Mouse (Mus musculus) heart, adult 2 months (tissue): ENCODE results near the gene Kalrn. TPM values are rescaled to one million over a fixed set of nuclear protein-coding genes. Genes with fewer than 3 reads are reported as not detected.

Experiments used
- DNase-seq, 2 experiments: peaks; one replicate each; pipeline ENCODE4 v3.0.0; 2021
- H3K27ac ChIP-seq: fragments of 200-600 bp; 2 replicates; pipeline ENCODE4 v1.8.1; 2022
- H3K27me3 ChIP-seq: fragments of 200-500 bp; 2 replicates; pipeline ENCODE4 v1.6.1; 2012; ENCODE audit warnings: mild to moderate bottlenecking, low read length, inconsistent platforms, mixed read lengths; ENCODE audit not compliant: control insufficient read depth, insufficient read depth
- H3K36me3 ChIP-seq: fragments of 200-500 bp; 2 replicates; pipeline ENCODE4 v1.6.1; 2012; ENCODE audit warnings: low read length, inconsistent platforms; ENCODE audit not compliant: control insufficient read depth, insufficient read depth
- H3K4me1 ChIP-seq: fragments of 200-500 bp; 2 replicates; pipeline ENCODE4 v1.6.1; 2011; ENCODE audit warnings: low read length; ENCODE audit not compliant: control insufficient read depth, insufficient read depth
- H3K4me3 ChIP-seq: fragments of 200-600 bp; 2 replicates; pipeline ENCODE4 v1.8.1; 2022
- H3K79me2 ChIP-seq: fragments of 200-500 bp; replicated peaks from 2 replicates; pipeline ENCODE4 v1.6.1; 2012; ENCODE audit warnings: mild to moderate bottlenecking, inconsistent platforms, low read length, moderate library complexity, mixed read lengths; ENCODE audit not compliant: control insufficient read depth, insufficient read depth
- H3K9ac ChIP-seq: fragments of 200-500 bp; 2 replicates; pipeline ENCODE4 v1.6.1; 2012; ENCODE audit warnings: low read depth, mild to moderate bottlenecking, control low read depth, inconsistent platforms, low read length, mixed read lengths
- CTCF ChIP-seq: fragments of 200-600 bp; IDR thresholded peaks from 2 replicates; pipeline ENCODE4 v1.8.1; 2022; ENCODE audit warnings: antibody characterized with exemption, mild to moderate bottlenecking, moderate library complexity
- EP300 ChIP-seq: fragments of 200-500 bp; IDR thresholded peaks from 2 replicates; pipeline ENCODE4 v1.6.1; 2011; ENCODE audit warnings: low read depth, low read length, control low read depth; ENCODE audit not compliant: insufficient read depth
- POLR2A ChIP-seq: fragments of 200-500 bp; IDR thresholded peaks from 2 replicates; pipeline ENCODE4 v1.6.1; 2011; ENCODE audit warnings: mild to moderate bottlenecking, low read depth, low read length, control low read depth; ENCODE audit not compliant: insufficient read depth
- WGBS: fragments of 180-500 bp; shearing (Covaris S2); methylation state at CpG from one replicate; pipeline ENCODE4 v1.1.7; 2018; 5-methylcytosine and 5-hydroxymethylcytosine counted together
- intact Hi-C: fragments of 180-260 bp; cut with DNase I; formaldehyde crosslinking; loops from one replicate; pipeline ENCODE4 v1.15.1; 2025
- polyA plus RNA-seq: library from polyadenylated mRNA; depleted of rRNA; stranded (reverse); fragments of >200 nt; gene quantifications from 2 replicates; pipeline ENCODE4 v1.2.3, GENCODE M21; 2012
- total RNA-seq, 2 experiments: library from RNA; stranded (reverse); gene quantifications; 2 replicates each; pipeline ENCODE4 v1.2.3; 2021

The Kalrn gene
- total and polyA plus RNA-seq, 3 experiments = 8.2 to 31.8 (median 26.1) TPM

DNA sequence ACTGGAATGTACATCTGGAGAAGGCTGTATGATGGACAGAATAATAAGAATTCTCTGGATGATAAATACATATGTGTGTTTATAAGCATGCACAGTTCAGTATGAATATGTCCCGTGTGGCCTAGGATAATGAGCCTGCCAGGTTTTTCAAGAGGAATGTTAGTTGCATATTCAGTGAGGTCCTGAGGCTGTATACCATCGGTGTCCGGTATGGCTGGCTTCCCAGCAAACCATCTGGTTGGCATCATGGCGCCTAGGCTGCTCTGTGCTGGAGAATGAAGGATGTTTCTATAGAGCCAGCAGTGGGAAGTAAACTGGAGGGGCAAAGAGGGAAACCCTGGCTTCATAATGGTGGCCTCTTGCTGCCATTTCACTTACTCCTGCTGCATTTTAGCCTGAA lies 510.0 kb downstream of the Kalrn start:
- Histone ChIP-seq H3K27ac (no peak overlapping the region), H3K79me2 (no peaks in the 10 kb centered on the region), H3K36me3 (0 out of 2 replicates have a peak, but pooled peaks cover 3% of the 10 kb centered on the region), H3K4me1 (peaks cover 4% of the 10 kb centered on the region; the same call in 1 of the 2 replicates), H3K9ac (no peak overlapping the region), H3K4me3 (no peak overlapping the region), H3K27me3 (no peaks in the 10 kb centered on the region)
- DNase-seq = no peak
- TF ChIP-seq CTCF = no peak
- no peak for TF ChIP-seq EP300
- WGBS = 69% methylated on average over 4 of the region's 4 CpGs
- intact Hi-C loops = no loop called here

DNA sequence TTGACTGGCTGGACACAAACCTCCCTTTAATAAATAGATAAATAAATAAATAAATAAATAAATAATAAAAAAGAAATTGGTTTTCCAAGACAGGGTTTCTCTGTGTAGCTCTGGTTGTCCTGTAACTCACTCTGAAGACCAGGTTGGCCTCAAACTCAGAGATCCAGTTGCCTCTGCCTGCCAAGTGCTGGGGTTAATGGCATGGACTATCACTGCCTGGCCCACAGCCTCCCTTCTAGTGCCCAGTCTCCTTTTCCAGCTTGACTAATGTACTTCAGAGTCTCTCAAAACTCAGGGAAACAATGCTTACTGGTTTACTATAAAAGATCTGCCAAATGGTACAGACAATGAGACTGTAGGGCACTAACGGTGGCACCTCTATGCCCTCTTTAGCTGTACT lies 511.7 kb downstream of the Kalrn start:
- H3K4me1 ChIP-seq = peaks cover 4% of the 10 kb centered on the region
- H3K27ac ChIP-seq = no peak overlapping the region
- no peak overlapping the region for H3K4me3 ChIP-seq
- no peaks in the 10 kb centered on the region for H3K27me3 ChIP-seq
- peaks cover 4% of the 10 kb centered on the region; the same call in 1 of the 2 replicates for H3K36me3 ChIP-seq
- 63% methylated on average over 1 of the region's 1 CpGs for WGBS
- TF ChIP-seq CTCF = no peak
- TF ChIP-seq POLR2A = no peak
- no peak for TF ChIP-seq EP300
- intact Hi-C loops = no loop called here
- DNase-seq = no peak
- no peak overlapping the region for H3K9ac ChIP-seq
- H3K79me2 ChIP-seq = no peaks in the 10 kb centered on the region

DNA sequence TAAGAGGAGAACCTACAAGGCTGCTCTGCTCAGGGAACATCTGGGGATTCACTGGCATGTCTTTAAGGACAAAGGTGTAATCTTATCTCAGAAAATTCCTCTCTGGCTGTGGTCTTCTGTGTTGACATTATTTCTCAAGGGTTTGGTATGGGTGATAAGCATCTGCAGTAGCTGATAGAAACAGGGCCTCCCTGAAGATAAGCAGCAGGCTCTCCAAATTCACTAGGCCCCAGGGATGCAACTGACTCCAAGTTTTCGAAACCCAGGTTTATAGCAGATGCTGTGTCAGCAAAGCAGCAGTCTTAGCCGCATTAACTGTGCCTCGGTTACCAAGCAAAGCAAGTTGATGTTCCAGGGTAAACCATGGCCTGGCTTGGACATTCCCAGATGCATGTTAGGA lies 514.7 kb downstream of the Kalrn start:
- Histone ChIP-seq H3K36me3 (peaks cover 2% of the 10 kb centered on the region; the same call in 1 of the 2 replicates), H3K4me3 (no peak overlapping the region), H3K4me1 (peaks cover 4% of the 10 kb centered on the region), H3K27me3 (no peaks in the 10 kb centered on the region), H3K79me2 (no peaks in the 10 kb centered on the region), H3K9ac (no peak overlapping the region), H3K27ac (no peak overlapping the region)
- 78% methylated on average over 3 of the region's 3 CpGs for WGBS
- TF ChIP-seq POLR2A (no peak), EP300 (no peak), CTCF (no peak)
- intact Hi-C loops = no loop called here
- DNase-seq = no peak

DNA sequence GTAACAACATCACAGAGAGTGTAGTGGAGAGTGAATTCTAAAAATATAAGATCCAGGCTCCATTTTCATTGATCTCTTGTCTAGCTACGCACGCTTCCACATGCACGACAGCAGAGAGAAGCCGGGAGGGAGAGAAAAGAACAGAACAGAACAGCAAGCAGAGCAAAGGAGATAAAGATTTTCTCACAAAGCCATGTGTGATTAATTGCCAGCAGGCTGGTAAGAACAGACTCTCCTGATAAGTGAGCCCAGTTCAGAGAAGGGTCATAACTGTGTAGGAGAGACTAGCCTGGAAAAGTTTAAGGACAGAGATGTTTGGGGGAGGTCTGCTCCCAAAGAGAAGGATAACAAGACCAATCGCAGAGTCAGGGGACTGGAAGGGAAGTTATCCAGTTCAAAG lies 515.9 kb downstream of the Kalrn start:
- no peak for TF ChIP-seq POLR2A
- TF ChIP-seq CTCF = no peak
- TF ChIP-seq EP300 = no peak
- DNase-seq = no peak
- no peaks in the 10 kb centered on the region for H3K27me3 ChIP-seq
- peaks cover 2% of the 10 kb centered on the region; the same call in 1 of the 2 replicates for H3K36me3 ChIP-seq
- no peaks in the 10 kb centered on the region for H3K79me2 ChIP-seq
- H3K4me1 ChIP-seq = peaks cover 4% of the 10 kb centered on the region
- H3K4me3 ChIP-seq = no peak overlapping the region
- 68% methylated on average over 5 of the region's 5 CpGs for WGBS
- H3K27ac ChIP-seq = no peak overlapping the region
- H3K9ac ChIP-seq = no peak overlapping the region
- intact Hi-C loops = no loop called here

DNA sequence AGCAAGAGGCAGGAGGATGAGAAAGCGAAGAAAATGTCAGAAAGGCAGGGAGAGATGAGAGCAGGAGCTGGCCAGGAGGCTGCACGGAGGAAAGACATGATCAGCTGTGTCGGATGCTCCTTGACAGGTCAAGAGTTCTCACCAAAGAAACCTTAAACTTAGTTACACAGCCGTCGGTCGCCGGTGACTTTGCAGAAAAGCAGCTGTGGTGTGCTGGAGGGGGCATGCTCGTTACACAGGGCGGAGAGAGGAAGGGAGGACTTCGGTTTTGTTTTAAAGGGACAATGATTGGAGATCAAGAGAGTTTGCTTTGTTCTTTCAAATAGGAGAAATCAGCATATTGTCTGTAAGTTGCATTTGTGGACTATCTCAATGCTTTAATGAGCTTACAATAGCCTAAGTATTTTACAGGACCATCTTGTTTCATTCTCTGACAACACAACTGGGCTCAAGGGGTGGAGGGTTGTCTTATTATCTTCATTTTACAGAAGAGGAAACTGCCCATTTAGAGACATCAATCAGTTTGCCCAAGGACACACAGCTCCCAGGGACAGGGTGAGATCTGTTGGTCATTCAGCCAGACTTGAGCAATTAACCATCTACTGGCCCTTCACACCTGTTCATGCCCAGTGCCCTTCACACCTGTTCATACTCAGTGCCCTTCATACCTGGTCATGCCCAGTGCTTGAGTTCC lies 516.8 kb downstream of the Kalrn start:
- DNase-seq = no peak
- TF ChIP-seq POLR2A (no peak), CTCF (no peak), EP300 (no peak)
- WGBS = 52% methylated on average over 10 of the region's 10 CpGs
- Histone ChIP-seq H3K27ac (no peak overlapping the region), H3K4me3 (no peak overlapping the region), H3K27me3 (no peaks in the 10 kb centered on the region), H3K36me3 (peaks cover 2% of the 10 kb centered on the region; the same call in 1 of the 2 replicates), H3K79me2 (no peaks in the 10 kb centered on the region), H3K9ac (no peak overlapping the region), H3K4me1 (peaks cover 2% of the 10 kb centered on the region)
- intact Hi-C loops = no loop called here

DNA sequence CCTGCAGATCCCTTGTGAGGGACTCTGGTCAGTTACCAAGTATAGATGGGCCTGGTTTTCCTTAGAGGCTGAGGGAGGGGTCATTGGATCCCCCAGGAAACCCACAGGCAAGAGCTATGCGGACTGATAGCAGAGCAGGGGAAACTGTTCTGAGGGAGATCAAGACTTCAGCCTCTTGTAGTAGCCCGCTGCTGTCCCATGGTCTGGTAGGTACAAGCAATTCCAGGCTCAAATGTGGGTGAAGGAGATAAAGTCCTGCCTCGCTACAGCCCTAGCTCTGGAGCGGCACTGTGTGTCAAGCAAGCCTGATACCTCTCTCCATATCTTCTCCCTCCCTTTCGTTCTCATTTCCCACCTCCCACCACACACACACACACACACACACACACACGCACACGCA lies 523.2 kb downstream of the Kalrn start:
- H3K27ac ChIP-seq = no peak overlapping the region
- no peak overlapping the region for H3K4me3 ChIP-seq
- no peak overlapping the region for H3K9ac ChIP-seq
- TF ChIP-seq EP300 (no peak), POLR2A (no peak), CTCF (no peak)
- DNase-seq = no peak
- no peaks in the 10 kb centered on the region for H3K36me3 ChIP-seq
- WGBS = 82% methylated on average over 7 of the region's 7 CpGs
- H3K4me1 ChIP-seq = no peaks in the 10 kb centered on the region
- intact Hi-C loops = no loop called here
- H3K79me2 ChIP-seq = no peaks in the 10 kb centered on the region
- H3K27me3 ChIP-seq = no peaks in the 10 kb centered on the region
